Mouse (Mus musculus) intestine, embryonic 15.5 days (tissue): Measurements from ENCODE around the gene Vmn2r66. TPM values are rescaled to one million over a fixed set of nuclear protein-coding genes. Genes with fewer than 3 reads are reported as not detected.

Experiments
- ATAC-seq: fragments of 200-750 bp; cut with Nextera tagmentation; 2 replicates; pipeline ENCODE4 v1.8.0; 2017; ENCODE audit warnings: moderate TSS enrichment, moderate library complexity
- H3K27ac ChIP-seq: fragments of 300-500 bp; sonication (generic); 2 replicates; pipeline ENCODE4 v1.5.1; 2015; ENCODE audit warnings: mild to moderate bottlenecking, inconsistent platforms
- H3K27me3 ChIP-seq: fragments of 300-500 bp; sonication (generic); replicated peaks from 2 replicates; pipeline ENCODE4 v1.6.1; 2015; ENCODE audit warnings: inconsistent platforms
- H3K36me3 ChIP-seq: fragments of 300-500 bp; sonication (generic); 2 replicates; pipeline ENCODE4 v1.6.1; 2015; ENCODE audit warnings: inconsistent platforms
- H3K4me1 ChIP-seq: fragments of 300-500 bp; sonication (generic); replicated peaks from 2 replicates; pipeline ENCODE4 v1.6.1; 2015; ENCODE audit warnings: inconsistent platforms
- H3K4me2 ChIP-seq: fragments of 300-500 bp; sonication (generic); replicated peaks from 2 replicates; pipeline ENCODE4 v1.6.1; 2015; ENCODE audit warnings: mild to moderate bottlenecking, inconsistent platforms
- H3K4me3 ChIP-seq: fragments of 300-500 bp; sonication (generic); replicated peaks from 2 replicates; pipeline ENCODE4 v1.5.1; 2015; ENCODE audit warnings: inconsistent platforms
- H3K9ac ChIP-seq: fragments of 300-500 bp; sonication (generic); 2 replicates; pipeline ENCODE4 v1.6.1; 2015; ENCODE audit warnings: inconsistent platforms
- H3K9me3 ChIP-seq: fragments of 300-500 bp; sonication (generic); 2 replicates; pipeline ENCODE4 v1.6.1; 2016; ENCODE audit warnings: inconsistent platforms
- WGBS: fragments of 180-500 bp; shearing (Covaris S2); methylation state at CpG from one replicate; pipeline ENCODE4 v1.1.7; 2015; 5-methylcytosine and 5-hydroxymethylcytosine counted together
- polyA plus RNA-seq: library from polyadenylated mRNA; unstranded; fragments of >200 nt; fragmentation: Nextera tagmentation; extraction: Ambion mirVana; gene quantifications from 2 replicates; pipeline ENCODE4 v1.2.1, GENCODE M21; 2015

Vmn2r66 gene
- polyA plus RNA-seq, result not detected in 2 replicates

GRCm38 (mm10) chr7:85012168-85012567 is at the start of gene Vmn2r66:
Vmn2r66 (minus strand) TSS chr7:85012268.
- ATAC-seq, result no peak
- H3K4me1 ChIP-seq, result no peaks in the 10 kb centered on the region
- no peak within 1 kb of the TSS for H3K27ac ChIP-seq
- no peaks in the 10 kb centered on the region for H3K9me3 ChIP-seq
- H3K4me2 ChIP-seq, result no peak within 1 kb of the TSS
- H3K9ac ChIP-seq, result no peak within 1 kb of the TSS
- H3K36me3 ChIP-seq, result no peaks in the 10 kb centered on the region
- H3K4me3 ChIP-seq, result no peak within 1 kb of the TSS
- H3K27me3 ChIP-seq, result no peaks in the 10 kb centered on the region
- 79% methylated on average over 1 of the region's 1 CpGs for WGBS

GRCm38 (mm10) chr7:84996694-84997093 is 15.4 kb downstream of the Vmn2r66 start:
- ATAC-seq, result no peak
- no peaks in the 10 kb centered on the region for H3K36me3 ChIP-seq
- H3K4me3 ChIP-seq, result no peak overlapping the region
- no peaks in the 10 kb centered on the region for H3K4me1 ChIP-seq
- H3K27me3 ChIP-seq, result no peaks in the 10 kb centered on the region
- 76% methylated on average over 2 of the region's 2 CpGs for WGBS
- no peak overlapping the region for H3K9ac ChIP-seq
- no peak overlapping the region for H3K27ac ChIP-seq
- no peaks in the 10 kb centered on the region for H3K9me3 ChIP-seq
- H3K4me2 ChIP-seq, result no peak overlapping the region

GRCm38 (mm10) chr7:84964015-84964414 is 48.1 kb downstream of the Vmn2r66 start, which contains the start of gene Vmn2r65:
Vmn2r65 (minus strand) TSS chr7:84964115.
- Histone ChIP-seq H3K4me3 (no peak within 1 kb of the TSS), H3K27ac (no peak within 1 kb of the TSS), H3K27me3 (no peaks in the 10 kb centered on the region), H3K9ac (no peak within 1 kb of the TSS), H3K4me1 (no peaks in the 10 kb centered on the region), H3K36me3 (no peaks in the 10 kb centered on the region), H3K9me3 (no peaks in the 10 kb centered on the region), H3K4me2 (no peak within 1 kb of the TSS)
- ATAC-seq, result no peak
- WGBS, result 33% methylated on average over 1 of the region's 1 CpGs

Other genes with a start within 250 kb of the Vmn2r66 start
- not detected in 2 replicates for gene Olfr291, start 158.7 kb downstream of the Vmn2r66 start, polyA plus RNA-seq
- gene Vmn2r65, start 48.2 kb downstream of the Vmn2r66 start, polyA plus RNA-seq, result not detected in 2 replicates
- gene Vmn2r67, start 143.7 kb upstream of the Vmn2r66 start, polyA plus RNA-seq, result not detected in 2 replicates
- gene Vmn2r68, start 225.5 kb upstream of the Vmn2r66 start, polyA plus RNA-seq, result not detected in 2 replicates